Mouse (Mus musculus) kidney, postnatal 0 days (tissue): ENCODE measurements around the gene Aspdh. TPM values are rescaled to one million over a fixed set of nuclear protein-coding genes. Genes with fewer than 3 reads are reported as not detected.

Source experiments
- ATAC-seq: fragments of 200-750 bp; cut with Nextera tagmentation; replicated peaks from 2 replicates; pipeline ENCODE4 v1.8.0; 2017; ENCODE audit warnings: low read depth, moderate number of reproducible peaks, moderate TSS enrichment, moderate library complexity; ENCODE audit not compliant: low FRiP score
- DNase-seq: peaks from one replicate; pipeline ENCODE4 v3.0.0-alpha.2; 2016; ENCODE audit warnings: low spot score
- H3K27ac ChIP-seq: fragments of 300-500 bp; sonication (generic); 2 replicates; pipeline ENCODE4 v1.5.1; 2014; ENCODE audit warnings: mild to moderate bottlenecking
- H3K27me3 ChIP-seq: fragments of 300-500 bp; sonication (generic); 2 replicates; pipeline ENCODE4 v1.6.1; 2014; ENCODE audit warnings: low read length, mixed read lengths; ENCODE audit not compliant: insufficient read depth
- H3K36me3 ChIP-seq: fragments of 300-500 bp; sonication (generic); 2 replicates; pipeline ENCODE4 v1.6.1; 2014; ENCODE audit warnings: low read length, mixed read lengths; ENCODE audit not compliant: insufficient read depth
- H3K4me1 ChIP-seq: fragments of 300-500 bp; sonication (generic); replicated peaks from 2 replicates; pipeline ENCODE4 v1.6.1; 2014; ENCODE audit warnings: antibody characterized with exemption, low read length, mixed read lengths; ENCODE audit not compliant: insufficient read depth
- H3K4me2 ChIP-seq: fragments of 300-500 bp; sonication (generic); 2 replicates; pipeline ENCODE4 v1.6.1; 2014; ENCODE audit warnings: mild to moderate bottlenecking, low read length, moderate library complexity, mixed read lengths
- H3K4me3 ChIP-seq: fragments of 300-500 bp; sonication (generic); replicated peaks from 2 replicates; pipeline ENCODE4 v1.5.1; 2014; ENCODE audit warnings: low read depth, low read length
- H3K9ac ChIP-seq: fragments of 300-500 bp; sonication (generic); 2 replicates; pipeline ENCODE4 v1.6.1; 2014; ENCODE audit warnings: low read depth, low read length
- H3K9me3 ChIP-seq: fragments of 300-500 bp; sonication (generic); replicated peaks from 2 replicates; pipeline ENCODE4 v1.6.1; 2016; ENCODE audit warnings: low read length, inconsistent platforms, mixed read lengths
- CTCF ChIP-seq: IDR thresholded peaks from 2 replicates; pipeline ENCODE4 v1.5.1; 2016; ENCODE audit warnings: antibody characterized with exemption, low read depth, mild to moderate bottlenecking, moderate library complexity
- WGBS: fragments of 180-500 bp; shearing (Covaris S2); extraction: QIAGEN DNeasy Blood & Tissue Kit; methylation state at CpG from one replicate; pipeline ENCODE4 v1.1.7; 2014; 5-methylcytosine and 5-hydroxymethylcytosine counted together
- polyA plus RNA-seq: library from polyadenylated mRNA; unstranded; fragments of >200 nt; fragmentation: Nextera tagmentation; extraction: Ambion mirVana; gene quantifications from 2 replicates; pipeline ENCODE4 v1.2.1, GENCODE M21; 2015

Aspdh gene
- polyA plus RNA-seq, 1 experiment from 2014 or later = 5.4 TPM

DNA sequence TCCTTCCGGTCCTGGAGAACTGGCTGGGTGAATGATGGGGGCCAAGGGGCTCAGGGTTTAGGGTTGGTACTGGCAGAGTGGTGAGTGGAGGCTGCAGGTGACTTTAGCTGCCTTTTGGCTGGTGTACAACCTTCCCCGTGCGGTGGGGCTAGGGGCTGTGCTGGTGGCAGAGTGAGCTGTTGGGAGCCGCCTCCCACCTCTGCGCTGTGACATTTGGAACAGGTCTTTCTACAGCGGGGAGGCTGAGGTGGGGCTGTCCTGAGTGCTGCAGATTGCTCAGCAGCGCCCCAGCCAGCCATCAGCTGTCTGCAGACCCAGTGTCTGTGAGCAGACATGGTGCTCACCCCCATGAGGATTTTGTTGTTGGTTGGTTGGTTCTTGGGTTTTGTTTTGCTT, 19.7 kb upstream of the Aspdh start:
- Histone ChIP-seq H3K27ac (no peak overlapping the region), H3K9ac (no peak overlapping the region), H3K36me3 (no peaks in the 10 kb centered on the region), H3K4me2 (no peak overlapping the region), H3K4me1 (no peaks in the 10 kb centered on the region), H3K9me3 (no peaks in the 10 kb centered on the region), H3K4me3 (no peak overlapping the region), H3K27me3 (peaks cover 43% of the 10 kb centered on the region)
- ATAC-seq (no peak), DNase-seq (no peak)
- no peak for TF ChIP-seq CTCF
- WGBS = 14% methylated on average over 7 of the region's 7 CpGs

GRCm38 (mm10) chr7:44446070-44446855, 18.9 kb upstream of the Aspdh start:
- H3K9me3 ChIP-seq = no peaks in the 10 kb centered on the region
- no peak for DNase-seq
- H3K4me1 ChIP-seq = no peaks in the 10 kb centered on the region
- H3K9ac ChIP-seq = no peak overlapping the region
- peaks cover 35% of the 10 kb centered on the region for H3K27me3 ChIP-seq
- 44% methylated on average over 12 of the region's 12 CpGs for whole genome bisulfite sequencing
- no peak overlapping the region for H3K4me2 ChIP-seq
- no peaks in the 10 kb centered on the region for H3K36me3 ChIP-seq
- TF ChIP-seq CTCF = no peak; the same call in 1 of the 2 replicates
- H3K4me3 ChIP-seq = no peak overlapping the region
- no peak for ATAC-seq
- H3K27ac ChIP-seq = no peak overlapping the region

- Histone ChIP-seq H3K36me3 (no peaks in the 10 kb centered on the region), H3K4me3 (no peak overlapping the region), H3K9me3 (no peaks in the 10 kb centered on the region), H3K4me1 (no peaks in the 10 kb centered on the region), H3K27me3 (no peaks in the 10 kb centered on the region), H3K4me2 (no peak overlapping the region), H3K27ac (no peak overlapping the region), H3K9ac (no peak overlapping the region)
- no peak for TF ChIP-seq CTCF
- ATAC-seq (no peak), DNase-seq (peak; percentile 32)
- 3% methylated on average over 3 of the region's 3 CpGs for WGBS
Observed at GRCm38 (mm10) chr7:44453256-44453655, 11.9 kb upstream of the Aspdh start.

DNA sequence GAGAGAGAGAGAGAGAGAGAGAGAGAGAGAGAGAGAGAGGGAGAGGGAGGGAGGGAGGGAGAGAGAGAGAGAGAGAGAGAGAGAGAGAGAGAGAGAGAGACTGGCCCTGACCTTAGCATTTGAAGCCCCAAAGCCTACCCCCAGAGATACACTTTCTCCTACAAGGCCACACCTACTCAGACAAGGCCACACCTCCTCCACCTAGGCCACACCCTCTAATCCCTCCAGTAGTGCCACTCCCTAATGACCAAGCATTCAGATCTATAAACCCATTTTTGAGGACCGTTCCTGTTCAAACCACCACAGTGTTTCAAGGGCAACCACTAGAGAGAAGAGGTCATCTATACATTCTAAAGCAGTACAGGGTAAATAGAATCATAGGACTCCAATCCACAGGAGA, 8.9 kb upstream of the Aspdh start:
- no peaks in the 10 kb centered on the region for H3K36me3 ChIP-seq
- no peak for DNase-seq
- no peaks in the 10 kb centered on the region for H3K9me3 ChIP-seq
- TF ChIP-seq CTCF = no peak
- no peak overlapping the region for H3K4me2 ChIP-seq
- no peak overlapping the region for H3K9ac ChIP-seq
- WGBS = 81% methylated on average over 1 of the region's 1 CpGs
- no peak overlapping the region for H3K4me3 ChIP-seq
- H3K27ac ChIP-seq = no peak overlapping the region
- H3K4me1 ChIP-seq = no peaks in the 10 kb centered on the region
- ATAC-seq = no peak
- peaks cover 7% of the 10 kb centered on the region for H3K27me3 ChIP-seq

DNA sequence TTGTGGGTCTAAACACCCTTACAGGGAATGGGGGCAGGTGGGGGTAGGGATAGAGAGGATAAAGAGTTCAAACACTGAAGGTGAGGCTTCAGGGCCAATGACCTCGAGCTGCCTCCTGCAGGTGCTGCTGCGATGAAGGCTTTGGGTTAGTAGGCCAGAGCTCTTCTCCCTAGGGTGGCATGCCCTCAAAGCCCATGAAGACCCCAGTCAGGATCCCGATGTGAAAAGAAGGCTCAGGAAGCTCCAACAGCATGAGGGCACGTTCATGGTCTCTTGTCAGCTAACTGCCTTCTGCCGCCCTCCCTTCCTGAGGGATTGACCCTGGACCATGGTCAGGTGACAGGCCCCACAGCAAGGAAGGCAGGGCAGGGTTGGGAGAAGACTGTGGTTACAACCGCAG, 5.1 kb upstream of the Aspdh start:
- peaks cover 5% of the 10 kb centered on the region; the same call in 1 of the 2 replicates for H3K4me1 ChIP-seq
- WGBS = 61% methylated on average over 6 of the region's 6 CpGs
- no peak overlapping the region for H3K27ac ChIP-seq
- no peaks in the 10 kb centered on the region for H3K9me3 ChIP-seq
- no peak for DNase-seq
- H3K4me2 ChIP-seq = no peak overlapping the region
- H3K4me3 ChIP-seq = no peak overlapping the region
- no peaks in the 10 kb centered on the region for H3K36me3 ChIP-seq
- no peak for ATAC-seq
- no peak overlapping the region for H3K9ac ChIP-seq
- peaks cover 28% of the 10 kb centered on the region for H3K27me3 ChIP-seq
- TF ChIP-seq CTCF = no peak

DNA sequence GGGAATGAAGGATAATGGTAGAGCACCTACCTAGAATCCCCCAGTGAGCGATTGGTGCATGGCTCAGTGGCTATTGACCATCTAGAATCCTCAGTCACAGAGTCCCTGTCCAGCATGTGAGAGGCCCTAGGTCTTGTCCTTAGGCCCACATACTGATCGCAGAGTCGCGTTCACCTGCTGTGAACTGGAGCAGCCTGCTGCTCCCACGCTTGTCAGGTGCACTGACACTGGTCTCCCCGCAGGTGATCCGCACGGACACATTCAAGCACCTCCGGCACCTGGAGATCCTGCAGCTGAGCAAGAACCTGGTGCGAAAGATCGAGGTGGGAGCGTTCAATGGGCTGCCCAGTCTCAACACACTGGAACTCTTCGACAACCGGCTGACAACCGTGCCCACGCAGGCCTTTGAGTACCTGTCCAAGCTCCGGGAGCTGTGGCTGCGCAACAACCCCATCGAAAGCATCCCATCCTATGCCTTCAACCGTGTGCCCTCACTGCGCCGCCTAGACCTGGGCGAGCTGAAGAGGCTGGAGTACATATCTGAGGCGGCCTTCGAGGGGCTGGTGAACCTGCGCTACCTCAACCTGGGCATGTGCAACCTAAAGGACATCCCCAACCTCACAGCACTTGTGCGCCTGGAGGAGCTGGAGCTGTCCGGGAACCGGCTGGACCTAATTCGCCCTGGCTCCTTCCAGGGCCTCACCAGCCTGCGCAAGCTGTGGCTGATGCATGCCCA, 4.3 kb upstream of the Aspdh start:
- 77% methylated on average over 31 of the region's 31 CpGs for WGBS
- DNase-seq (no peak), ATAC-seq (no peak)
- Histone ChIP-seq H3K36me3 (no peaks in the 10 kb centered on the region), H3K9ac (no peak overlapping the region), H3K9me3 (no peaks in the 10 kb centered on the region), H3K27ac (no peak overlapping the region), H3K4me3 (no peak overlapping the region), H3K4me2 (no peak overlapping the region), H3K4me1 (peaks cover 5% of the 10 kb centered on the region; the same call in 1 of the 2 replicates), H3K27me3 (peaks cover 28% of the 10 kb centered on the region)
- no peak for TF ChIP-seq CTCF
